Comparison of ENCODE assay signal across 8 mouse cellular contexts in the genomic region with DNA sequence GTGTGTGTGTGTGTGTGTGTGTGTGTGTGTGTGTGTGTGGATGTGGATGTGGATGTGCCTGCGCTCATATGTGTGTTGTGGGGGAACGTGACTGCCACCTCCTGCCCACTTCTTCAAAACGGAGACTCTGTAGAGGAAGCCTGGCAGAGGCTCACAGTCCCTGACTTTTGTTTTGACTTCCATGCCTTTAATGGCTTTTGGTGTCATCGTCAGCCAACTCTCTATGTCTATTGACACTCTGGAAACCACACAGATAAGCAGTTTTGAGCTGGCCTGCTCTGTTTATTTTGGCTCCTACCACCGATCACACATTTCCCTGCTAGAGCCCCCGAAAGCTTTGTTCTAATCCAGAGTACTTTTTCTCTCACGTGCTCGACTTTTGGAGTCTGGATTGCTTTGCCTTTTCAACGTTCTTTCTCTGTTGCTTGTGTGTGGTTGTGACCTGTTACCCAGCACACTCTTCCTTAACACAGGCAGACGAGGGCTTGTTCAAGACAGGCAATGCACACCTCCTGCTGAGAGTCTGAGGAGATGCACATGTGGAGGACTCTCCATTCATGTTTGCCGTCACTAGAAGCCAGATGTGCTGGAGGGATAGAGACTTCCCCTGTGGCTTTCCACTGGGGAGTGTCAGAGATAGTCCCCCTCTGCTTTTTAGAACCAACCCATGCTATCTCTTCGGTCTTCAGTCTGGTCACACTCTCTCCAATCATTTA.
DNase-seq lines count a peak whose midpoint lies in the region; ATAC-seq lines count a peak whose summit lies in the region.

No protein-coding gene starts in this region.

- no peaks in the 10 kb centered on the region for H3K27me3 ChIP-seq in heart, embryonic 12.5 days (replicated peaks)

- ATAC-seq in heart, embryonic 12.5 days (ENCODE audit: insufficient number of reproducible peaks, low FRiP score) = peak; percentile 84
- peak; percentile 72 for ATAC-seq in megakaryocyte progenitor cell, adult 5-6 weeks (replicated peaks; ENCODE audit: poor library complexity)

- peak overlapping the region; percentile 36; the same call in 1 of the 2 replicates for H3K9ac ChIP-seq in heart, embryonic 12.5 days

- H3K4me2 ChIP-seq in heart, embryonic 12.5 days = peak overlapping the region; percentile 60

- intact Hi-C loops in left cerebral cortex, postnatal 36 days (cut with DNase I) = no loop called here

- H3K4me3 ChIP-seq in heart, embryonic 12.5 days = peak overlapping the region; percentile 27

- no peaks in the 10 kb centered on the region for H3K9me3 ChIP-seq in heart, embryonic 12.5 days (replicated peaks)

- peak overlapping the region; percentile 53 for H3K27ac ChIP-seq in heart, embryonic 12.5 days (ENCODE audit: poor library complexity, severe bottlenecking)

- H3K4me1 ChIP-seq in heart, embryonic 12.5 days (replicated peaks) = peaks cover 15% of the 10 kb centered on the region

- DNase-seq in adrenal gland, adult (ENCODE audit: inconsistent age in 2 of 2, low spot score in 1 of 2) = peak; percentile 31 to 69
- DNase-seq in adrenal gland, adult 18-20 months (ENCODE audit: low spot score in 2 of 2) = no peak
- peak; percentile 74 to 78 for DNase-seq in CD8-positive naive resting alpha-beta T cell, adult 2 months (ENCODE audit: low read depth in 2 of 2, low spot score in 2 of 2)
- DNase-seq in kidney, postnatal 10 days = peak; percentile 60
- peak; percentile 81 for DNase-seq in yolk sac, embryonic 10.5 days (ENCODE audit: low spot score)
- DNase-seq in left cerebral cortex, postnatal 36 days (ENCODE audit: low spot score in 2 of 2) = no peak

- 13% methylated on average over 12 of the region's 12 CpGs for WGBS in heart, embryonic 12.5 days

- H3K36me3 ChIP-seq in heart, embryonic 12.5 days = no peaks in the 10 kb centered on the region

Comparison
In these comparisons a context has a peak if more than half of its experiments do, and no peak if none do; other contexts are left out.
1. DNase-seq: peak in adrenal gland, adult (2 of 2), CD8-positive naive resting alpha-beta T cell, adult 2 months (2 of 2), kidney, postnatal 10 days (single experiment) and yolk sac, embryonic 10.5 days (single experiment); none in adrenal gland, adult 18-20 months (0 of 2) and left cerebral cortex, postnatal 36 days (0 of 2).